Mouse (Mus musculus) small intestine, adult 2 months (tissue): ENCODE results near the gene Fuca1.
A peak's percentile ranks its signal among the peaks of the same experiment; 100 is the strongest.

Experiments
- CTCF ChIP-seq: fragments of 200-500 bp; IDR thresholded peaks from 2 replicates; pipeline ENCODE4 v1.5.1; 2012; ENCODE audit warnings: low read depth, mild to moderate bottlenecking, control low read depth, inconsistent platforms, low read length, moderate library complexity, mixed read lengths; ENCODE audit not compliant: insufficient replicate concordance, insufficient read length; ENCODE audit errors: extremely low read depth
- POLR2A ChIP-seq: fragments of 200-500 bp; IDR thresholded peaks from 2 replicates; pipeline ENCODE4 v1.6.1; 2012; ENCODE audit warnings: low read depth, mild to moderate bottlenecking, control low read depth, inconsistent platforms, low read length, moderate library complexity

DNA sequence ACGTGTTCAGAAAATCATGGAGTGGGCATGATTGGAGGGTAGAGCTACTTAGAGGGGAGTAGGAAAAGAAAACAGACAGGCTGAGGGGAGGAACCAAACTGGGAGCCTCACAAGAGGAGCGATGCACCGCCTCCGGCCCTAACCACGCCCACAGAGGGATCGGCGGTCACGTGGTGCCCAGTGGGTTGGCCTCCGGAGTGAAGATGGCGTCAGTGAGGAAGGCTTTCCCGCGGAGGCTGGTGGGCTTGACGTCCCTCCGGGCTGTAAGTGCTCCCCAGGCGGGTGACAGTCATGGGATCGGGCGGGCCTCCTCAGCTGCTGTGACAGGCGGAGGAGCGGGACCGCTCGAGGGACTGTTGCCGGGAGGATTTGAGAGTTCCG is 25.7 kb downstream of the Fuca1 start, which contains the start of gene Hmgcl:
- TF ChIP-seq CTCF = no peak
- TF ChIP-seq POLR2A = peak; percentile 67
